Mouse (Mus musculus) MEL (cell line): ENCODE data around the gene Tsfm. TPM values are rescaled to one million over a fixed set of nuclear protein-coding genes. Genes with fewer than 3 reads are reported as not detected.

Experiments used
- DNase-seq: peaks from one replicate; pipeline ENCODE4 v3.0.0; 2011; ENCODE audit warnings: low read depth, low spot score
- H3K27ac ChIP-seq: 2 replicates; pipeline ENCODE4 v1.5.1; 2012; ENCODE audit warnings: low read depth, mild to moderate bottlenecking, control low read depth, low read length, moderate library complexity; ENCODE audit not compliant: control insufficient read depth
- H3K27me3 ChIP-seq, 2 experiments: fragments of 150-350 bp in 1 of 2; sonication (generic) in 1 of 2; 2 replicates each; pipeline ENCODE4 v1.6.1; 2012; ENCODE audit warnings: low read length in 2 of 2, mild to moderate bottlenecking in 2 of 2, improper control_type of control experiment in 1 of 2, moderate library complexity in 1 of 2; ENCODE audit not compliant: insufficient read depth in 2 of 2, control insufficient read depth in 1 of 2
- H3K36me3 ChIP-seq, 2 experiments: 2 replicates each; pipeline ENCODE4 v1.6.1; 2012 to 2014; ENCODE audit warnings: low read length in 2 of 2, improper control_type of control experiment in 1 of 2, inconsistent platforms in 1 of 2, mild to moderate bottlenecking in 1 of 2; ENCODE audit not compliant: insufficient read depth in 2 of 2, control insufficient read depth in 1 of 2
- H3K4me1 ChIP-seq, 2 experiments: fragments of 150-350 bp in 1 of 2; sonication (generic) in 1 of 2; 2 replicates each; pipeline ENCODE4 v1.6.1; 2012; ENCODE audit warnings: low read length in 2 of 2, improper control_type of control experiment in 1 of 2, mild to moderate bottlenecking in 1 of 2; ENCODE audit not compliant: insufficient read depth in 2 of 2, control insufficient read depth in 1 of 2
- H3K4me3 ChIP-seq, 2 experiments: fragments of 150-350 bp in 1 of 2; sonication (generic) in 1 of 2; 2 replicates each; pipeline ENCODE4 v1.5.1; 2012; ENCODE audit warnings: low read depth in 2 of 2, low read length in 2 of 2, mild to moderate bottlenecking in 2 of 2, moderate library complexity in 2 of 2, control low read depth in 1 of 2, improper control_type of control experiment in 1 of 2; ENCODE audit not compliant: control insufficient read depth in 1 of 2, insufficient read depth in 1 of 2
- H3K79me2 ChIP-seq: 2 replicates; pipeline ENCODE4 v1.6.1; 2012; ENCODE audit warnings: mild to moderate bottlenecking, low read length, moderate library complexity; ENCODE audit not compliant: control insufficient read depth, poor library complexity, insufficient read depth
- H3K9ac ChIP-seq: 2 replicates; pipeline ENCODE4 v1.6.1; 2012; ENCODE audit warnings: low read depth, mild to moderate bottlenecking, control low read depth, low read length, moderate library complexity; ENCODE audit not compliant: control insufficient read depth, poor library complexity, severe bottlenecking
- H3K9me3 ChIP-seq: fragments of 150-350 bp; sonication (generic); replicated peaks from 2 replicates; pipeline ENCODE4 v1.6.1; 2012; ENCODE audit warnings: mild to moderate bottlenecking, low read length, improper control_type of control experiment, moderate library complexity; ENCODE audit not compliant: insufficient read depth
- CHD1 ChIP-seq: IDR thresholded peaks from 2 replicates; pipeline ENCODE4 v1.6.1; 2012; ENCODE audit warnings: low read depth, mild to moderate bottlenecking, inconsistent platforms, low read length, improper control_type of control experiment
- E2F4 ChIP-seq: IDR thresholded peaks from 2 replicates; pipeline ENCODE4 v1.6.1; 2011; ENCODE audit warnings: low read depth, low read length, improper control_type of control experiment, borderline replicate concordance
- ELF1 ChIP-seq: IDR thresholded peaks from 2 replicates; pipeline ENCODE4 v1.6.1; 2014; ENCODE audit warnings: low read depth, mild to moderate bottlenecking, inconsistent platforms, low read length, improper control_type of control experiment, moderate library complexity
- KAT2A ChIP-seq: conservative IDR thresholded peaks from 2 replicates; pipeline ENCODE4 v1.6.1; 2012; ENCODE audit warnings: low read depth, low read length, improper control_type of control experiment, inconsistent platforms
- MEF2A ChIP-seq: IDR thresholded peaks from 2 replicates; pipeline ENCODE4 v1.6.1; 2014; ENCODE audit warnings: low read depth, mild to moderate bottlenecking, inconsistent platforms, low read length, improper control_type of control experiment; ENCODE audit not compliant: poor library complexity, insufficient replicate concordance, severe bottlenecking; ENCODE audit errors: extremely low read depth
- MYB ChIP-seq: IDR thresholded peaks from 2 replicates; pipeline ENCODE4 v1.6.1; 2011; ENCODE audit warnings: mild to moderate bottlenecking, low read depth, low read length, improper control_type of control experiment
- NELFE ChIP-seq: IDR thresholded peaks from 2 replicates; pipeline ENCODE4 v1.6.1; 2011; ENCODE audit warnings: low read depth, low read length, improper control_type of control experiment
- POLR2A ChIP-seq, 2 experiments: IDR thresholded peaks; 2 replicates each; pipeline ENCODE4 v1.6.1; 2011 to 2012; ENCODE audit warnings: low read length in 2 of 2, mild to moderate bottlenecking in 2 of 2, control low read depth in 1 of 2, improper control_type of control experiment in 1 of 2, low read depth in 1 of 2, moderate library complexity in 1 of 2; ENCODE audit not compliant: control insufficient read depth in 1 of 2, insufficient read depth in 1 of 2, poor library complexity in 1 of 2
- RAD21 ChIP-seq: IDR thresholded peaks from 2 replicates; pipeline ENCODE4 v1.6.1; 2011; ENCODE audit warnings: mild to moderate bottlenecking, low read depth, low read length, improper control_type of control experiment
- RCOR1 ChIP-seq: IDR thresholded peaks from 2 replicates; pipeline ENCODE4 v1.6.1; 2012; ENCODE audit warnings: low read depth, mild to moderate bottlenecking, inconsistent platforms, low read length, improper control_type of control experiment
- TAL1 ChIP-seq: IDR thresholded peaks from 2 replicates; pipeline ENCODE4 v1.6.1; 2012; ENCODE audit warnings: mild to moderate bottlenecking, inconsistent platforms, low read length, moderate library complexity, mixed read lengths
- TBP ChIP-seq: IDR thresholded peaks from 2 replicates; pipeline ENCODE4 v1.8.0; 2011; ENCODE audit warnings: low read depth, low read length, improper control_type of control experiment
- USF2 ChIP-seq, 2 experiments: IDR thresholded peaks; 2 replicates each; pipeline ENCODE4 v1.6.1; 2011 to 2012; ENCODE audit warnings: improper control_type of control experiment in 2 of 2, low read length in 2 of 2, borderline replicate concordance in 1 of 2, inconsistent platforms in 1 of 2, low read depth in 1 of 2, mild to moderate bottlenecking in 1 of 2; ENCODE audit not compliant: insufficient read depth in 1 of 2
- ZC3H11A ChIP-seq: IDR thresholded peaks from 2 replicates; pipeline ENCODE4 v1.6.1; 2012; ENCODE audit warnings: low read depth, mild to moderate bottlenecking, inconsistent platforms, low read length, improper control_type of control experiment
- ZKSCAN1 ChIP-seq: IDR thresholded peaks from 2 replicates; pipeline ENCODE4 v1.6.1; 2012; ENCODE audit warnings: low read depth, mild to moderate bottlenecking, inconsistent platforms, low read length, improper control_type of control experiment, moderate library complexity
- polyA plus RNA-seq, 2 experiments: library from polyadenylated mRNA; stranded (reverse) in 1 of 2; unstranded in 1 of 2; fragments of >175 nt in 1 of 2; fragments of >200 nt in 1 of 2; gene quantifications; 2 replicates each; pipeline versions ENCODE4 v1.2.1 to v1.2.4; 2012; ENCODE audit warnings: low replicate concordance in 2 of 2, low read depth in 1 of 2; ENCODE audit not compliant: insufficient read length in 2 of 2, insufficient read depth in 1 of 2, missing spikeins in 1 of 2
- total RNA-seq: library from RNA; depleted of rRNA; stranded (reverse); fragments of 300-350 nt; gene quantifications from 2 replicates; pipeline ENCODE4 v1.2.3, GENCODE M21; 2012

The Tsfm gene
- total and polyA plus RNA-seq, 3 experiments: 84.7 to 90.0 TPM; not detected in 1

DNA sequence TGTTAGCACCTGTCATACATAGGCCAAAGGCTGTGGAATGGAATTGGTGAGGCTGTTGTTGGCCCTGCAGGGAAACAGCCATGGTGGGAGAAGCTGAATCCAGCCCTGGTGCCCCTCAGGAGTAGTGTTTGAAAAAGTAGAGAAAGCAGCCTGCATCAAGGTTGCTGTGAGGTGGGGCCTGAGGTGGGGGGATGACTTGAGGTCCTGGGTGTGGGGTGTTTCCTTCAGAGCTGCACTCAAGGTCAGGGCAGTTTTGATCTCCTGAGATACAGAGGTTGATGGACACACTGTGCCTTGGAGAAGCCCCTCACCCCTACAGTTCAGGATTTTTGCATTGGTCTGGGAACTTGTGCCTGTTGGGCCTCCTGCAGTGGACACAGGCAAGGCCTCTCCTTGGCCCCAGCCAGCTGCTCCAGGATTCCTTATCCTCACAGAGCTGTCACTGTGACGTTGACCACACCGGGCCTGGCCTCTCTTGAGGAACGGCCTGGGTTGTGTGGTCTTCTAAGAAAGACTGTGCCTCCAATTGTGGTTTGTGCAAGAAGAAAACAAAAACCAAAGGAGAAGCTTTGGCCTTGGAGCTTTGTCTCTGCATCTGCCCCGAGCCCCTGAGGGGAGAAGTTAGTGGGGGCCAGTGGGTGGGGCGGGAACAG is 42.0 kb downstream of the Tsfm start:
- H3K9me3 ChIP-seq: no peaks in the 10 kb centered on the region
- TF ChIP-seq NELFE (no peak), E2F4 (no peak), MYB (no peak)
- no peak overlapping the region for H3K4me3 ChIP-seq
- DNase-seq: no peak
- no peak overlapping the region for H3K27ac ChIP-seq
- H3K36me3 ChIP-seq: peaks cover 0 to 8% of the 10 kb centered on the region in 2 experiments; a peak in 3 of 4 replicates
- no peaks in the 10 kb centered on the region for H3K27me3 ChIP-seq
- H3K4me1 ChIP-seq: peaks cover 3 to 16% of the 10 kb centered on the region in 2 experiments; a peak in 3 of 4 replicates
- no peak overlapping the region for H3K9ac ChIP-seq
- H3K79me2 ChIP-seq: peaks cover 11% of the 10 kb centered on the region

DNA sequence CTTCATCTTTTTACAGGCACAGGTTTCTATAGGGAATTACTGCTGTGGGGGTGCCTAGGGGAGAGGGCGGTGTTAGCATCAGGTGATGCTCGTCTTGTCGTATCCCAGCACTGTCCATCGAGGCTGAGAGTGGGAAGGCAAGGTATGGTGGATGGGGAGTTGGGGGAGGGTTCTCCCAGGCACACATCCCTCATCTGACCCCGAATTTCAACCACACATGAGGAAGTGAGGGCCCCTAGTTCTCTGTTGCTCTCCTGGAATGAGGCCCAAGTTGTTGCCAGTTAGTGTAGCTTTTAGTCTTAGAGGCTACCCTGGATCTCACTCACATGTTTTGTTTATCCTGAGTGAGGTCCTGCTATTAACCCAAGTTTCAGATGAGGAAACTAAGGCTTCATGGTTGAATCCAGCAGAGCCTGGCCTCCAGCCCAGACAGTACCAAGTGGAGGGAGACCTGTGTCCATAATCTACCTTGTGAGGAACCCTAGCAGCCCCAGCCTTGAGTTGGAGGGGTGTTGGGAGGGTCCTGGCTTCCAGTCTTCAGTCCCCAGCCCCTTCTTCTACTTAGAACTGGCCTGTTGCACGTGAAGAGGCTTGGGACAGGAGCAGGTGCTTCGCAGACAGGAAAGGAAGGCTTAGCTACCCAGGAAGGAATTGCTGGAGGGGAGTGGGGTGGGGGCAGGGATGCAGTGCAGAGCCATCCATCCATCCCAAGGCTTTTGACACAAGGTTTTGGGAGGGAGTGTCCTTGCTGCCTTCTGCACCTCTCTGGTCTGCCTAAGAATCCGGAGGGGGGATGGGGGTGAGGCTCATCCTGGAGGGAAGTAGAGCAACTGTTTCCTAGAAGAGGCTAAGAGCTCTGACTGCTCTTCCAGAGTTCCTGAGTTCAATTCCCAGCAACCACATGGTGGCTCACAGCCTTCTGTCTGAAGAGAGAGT is 43.2 kb downstream of the Tsfm start:
- no peaks in the 10 kb centered on the region for H3K9me3 ChIP-seq
- peaks cover 18% of the 10 kb centered on the region for H3K79me2 ChIP-seq
- H3K4me1 ChIP-seq: peaks cover 4 to 16% of the 10 kb centered on the region in 2 experiments; a peak in 3 of 4 replicates
- no peaks in the 10 kb centered on the region for H3K27me3 ChIP-seq
- no peak overlapping the region for H3K27ac ChIP-seq
- peaks cover 0 to 8% of the 10 kb centered on the region in 2 experiments; a peak in 3 of 4 replicates for H3K36me3 ChIP-seq
- DNase-seq: peak; percentile 39
- H3K9ac ChIP-seq: no peak overlapping the region
- no peak overlapping the region for H3K4me3 ChIP-seq
- TF ChIP-seq ELF1: no peak
- TF ChIP-seq NELFE: no peak
- no peak for TF ChIP-seq USF2 (IDR thresholded peaks at IDR 0.05; ENCODE audit: borderline replicate concordance in 1 of 2, insufficient read depth in 1 of 2, low read depth in 1 of 2, low read length in 2 of 2)

- Histone ChIP-seq H3K9ac (no peak overlapping the region), H3K4me1 (peaks cover 4 to 16% of the 10 kb centered on the region in 2 experiments; a peak in 3 of 4 replicates), H3K79me2 (peaks cover 20% of the 10 kb centered on the region), H3K36me3 (peaks cover 0 to 8% of the 10 kb centered on the region in 2 experiments; a peak in 3 of 4 replicates), H3K27ac (no peak overlapping the region), H3K9me3 (no peaks in the 10 kb centered on the region), H3K4me3 (no peak overlapping the region), H3K27me3 (no peaks in the 10 kb centered on the region)
- peak; percentile 50 for DNase-seq
- TF ChIP-seq NELFE (no peak), POLR2A (IDR thresholded peaks at IDR 0.05; ENCODE audit: control insufficient read depth in 1 of 2, insufficient read depth in 1 of 2, low read depth in 1 of 2, low read length in 2 of 2, poor library complexity in 1 of 2) (no peak), TBP (no peak), TAL1 (no peak), RAD21 (no peak), CHD1 (no peak), KAT2A (no peak), ZKSCAN1 (no peak), USF2 (IDR thresholded peaks at IDR 0.05; ENCODE audit: borderline replicate concordance in 1 of 2, insufficient read depth in 1 of 2, low read depth in 1 of 2, low read length in 2 of 2) (no peak), MEF2A (no peak), RCOR1 (no peak), ZC3H11A (no peak)
These were observed 44.1 kb downstream of the Tsfm start for GRCm38 (mm10) chr10:126986541-126986961.
